Mouse (Mus musculus): Measurements from ENCODE around the gene Arhgef11.
"Not testable (repeated sequence)": the region's sequence is repeated elsewhere in the genome, so short reads cannot be mapped to it uniquely, and the experiment has no call there.

Arhgef11 gene

GRCm38 (mm10) chr3:87616957-87617810 is at the start of gene Arhgef11:
Arhgef11 (plus strand) TSS chr3:87617559.
- DNase-seq (ENCODE audit: low spot score in 2 of 2): peak; percentile 30 to 63

- no peak for DNase-seq (ENCODE audit: low spot score in 2 of 2)
Measured at GRCm38 (mm10) chr3:87568681-87569080, 48.7 kb upstream of the Arhgef11 start.

GRCm38 (mm10) chr3:87575766-87576165 is 41.6 kb upstream of the Arhgef11 start:
- DNase-seq (ENCODE audit: low spot score in 2 of 2): no peak

GRCm38 (mm10) chr3:87582259-87582658 is 35.1 kb upstream of the Arhgef11 start:
- DNase-seq (ENCODE audit: low spot score in 2 of 2): no peak

- no peak for DNase-seq (ENCODE audit: low spot score in 2 of 2)
Measured at GRCm38 (mm10) chr3:87593793-87594192, 23.6 kb upstream of the Arhgef11 start.

- DNase-seq (ENCODE audit: low spot score in 2 of 2): not testable (repeated sequence)
Measured at GRCm38 (mm10) chr3:87595328-87595727, 22.0 kb upstream of the Arhgef11 start.

GRCm38 (mm10) chr3:87601077-87601476 is 16.3 kb upstream of the Arhgef11 start:
- not testable (repeated sequence) for DNase-seq (ENCODE audit: low spot score in 2 of 2)

- DNase-seq (ENCODE audit: low spot score in 2 of 2): no peak
Measured at GRCm38 (mm10) chr3:87616354-87616753, 1.0 kb upstream of the Arhgef11 start.

- no peak for DNase-seq (ENCODE audit: low spot score in 2 of 2)
Measured at GRCm38 (mm10) chr3:87617811-87618130, 412 bp downstream of the Arhgef11 start.

- DNase-seq (ENCODE audit: low spot score in 2 of 2): no peak
Measured at GRCm38 (mm10) chr3:87618240-87618639, 881 bp downstream of the Arhgef11 start.

GRCm38 (mm10) chr3:87618981-87619710 is 1.8 kb downstream of the Arhgef11 start:
- DNase-seq (ENCODE audit: low spot score in 2 of 2): no peak

- DNase-seq (ENCODE audit: low spot score in 2 of 2): no peak
Measured at GRCm38 (mm10) chr3:87620218-87620891, 3.0 kb downstream of the Arhgef11 start.

GRCm38 (mm10) chr3:87624899-87625298 is 7.5 kb downstream of the Arhgef11 start:
- no peak for DNase-seq (ENCODE audit: low spot score in 2 of 2)

GRCm38 (mm10) chr3:87630899-87631298 is 13.5 kb downstream of the Arhgef11 start:
- DNase-seq (ENCODE audit: low spot score in 2 of 2): no peak

- DNase-seq (ENCODE audit: low spot score in 2 of 2): no peak
Measured at GRCm38 (mm10) chr3:87631408-87631807, 14.0 kb downstream of the Arhgef11 start.

GRCm38 (mm10) chr3:87635514-87635913 is 18.2 kb downstream of the Arhgef11 start:
- DNase-seq (ENCODE audit: low spot score in 2 of 2): no peak

GRCm38 (mm10) chr3:87643453-87643852 is 26.1 kb downstream of the Arhgef11 start:
- DNase-seq (ENCODE audit: low spot score in 2 of 2): no peak

- DNase-seq (ENCODE audit: low spot score in 2 of 2): no peak
Measured at GRCm38 (mm10) chr3:87646174-87646573, 28.8 kb downstream of the Arhgef11 start.

- no peak for DNase-seq (ENCODE audit: low spot score in 2 of 2)
Measured at GRCm38 (mm10) chr3:87649063-87649462, 31.7 kb downstream of the Arhgef11 start.

GRCm38 (mm10) chr3:87658348-87658747 is 41.0 kb downstream of the Arhgef11 start:
- DNase-seq (ENCODE audit: low spot score in 2 of 2): no peak

- DNase-seq (ENCODE audit: low spot score in 2 of 2): no peak
Measured at GRCm38 (mm10) chr3:87659692-87660429, 42.5 kb downstream of the Arhgef11 start.

- no peak for DNase-seq (ENCODE audit: low spot score in 2 of 2)
Measured at GRCm38 (mm10) chr3:87660479-87660878, 43.1 kb downstream of the Arhgef11 start.

Data from thymus, postnatal 10 days (tissue).